Mouse (Mus musculus) liver, postnatal 0 days (tissue): ENCODE results near the gene Mlkl.

Source experiments
- CTCF ChIP-seq: sonication (generic); IDR thresholded peaks from 2 replicates; pipeline ENCODE4 v1.5.1; 2016; ENCODE audit warnings: antibody characterized with exemption, low read depth
- EP300 ChIP-seq: IDR thresholded peaks from 2 replicates; pipeline ENCODE4 v1.6.1; 2016; ENCODE audit warnings: antibody characterized with exemption, low read depth, mild to moderate bottlenecking

DNA sequence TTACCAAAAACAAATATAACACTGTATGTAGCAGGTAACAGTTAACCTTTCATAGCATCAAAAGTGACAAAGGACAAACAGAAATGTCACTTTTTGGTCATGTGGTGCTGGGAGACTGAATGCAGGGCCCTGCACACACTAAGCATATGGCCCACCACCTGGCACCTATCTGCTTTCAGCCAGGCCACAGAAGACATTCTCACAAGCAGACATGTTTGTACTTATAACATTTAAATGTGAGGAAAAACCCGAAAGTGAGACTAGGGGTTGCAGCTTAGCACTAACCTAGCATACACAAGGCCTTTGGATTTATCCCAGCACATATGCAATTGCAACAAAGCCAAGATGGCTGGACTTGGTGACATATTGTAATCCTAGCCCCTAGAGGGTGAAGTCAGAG is 40.0 kb downstream of the Mlkl start:
- TF ChIP-seq EP300 (no peak), CTCF (no peak)
